Mouse (Mus musculus) lung, postnatal 36 days (tissue): Measurements from ENCODE around the gene Fcf1.

Experiments
- DNase-seq: peaks from one replicate; pipeline ENCODE4 v3.0.0; 2022; ENCODE audit warnings: mixed read lengths

Gene Fcf1

DNA sequence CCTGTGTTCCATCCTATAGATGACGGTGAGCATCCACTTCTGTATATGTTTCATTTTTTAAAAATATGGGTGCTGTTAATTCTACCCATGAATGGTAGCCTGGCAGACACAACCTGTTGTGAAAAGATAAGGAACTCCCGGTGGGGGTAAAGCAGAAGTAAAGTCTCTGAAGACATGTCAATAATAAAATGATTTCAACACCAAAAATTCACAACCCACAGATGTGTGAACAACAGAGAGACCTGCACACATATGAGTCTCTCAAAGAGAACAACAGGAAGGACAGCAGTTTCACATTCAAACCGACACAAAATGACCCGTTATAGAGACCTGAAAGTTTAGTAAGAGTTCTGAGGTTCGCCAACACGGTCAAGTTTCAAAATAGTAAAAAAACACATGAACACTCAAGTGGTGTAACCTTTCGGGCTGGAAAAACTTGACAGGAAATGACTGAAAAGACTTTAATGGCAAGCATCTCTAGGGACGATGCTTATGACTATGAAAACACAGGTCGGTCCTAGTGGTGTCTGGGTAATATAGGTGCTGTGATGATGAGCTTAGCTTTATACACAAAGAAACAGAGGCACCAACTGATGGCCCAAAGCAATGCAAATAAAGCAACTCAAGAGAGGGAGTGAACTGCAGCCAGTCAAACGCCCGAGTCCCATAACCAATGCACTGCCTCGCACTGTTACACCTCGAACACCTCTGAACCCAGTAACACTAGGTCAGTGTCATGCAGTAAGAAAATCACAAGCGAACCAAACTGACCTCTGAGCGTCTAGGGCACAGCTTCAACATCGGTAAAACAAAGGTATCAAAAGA is 1.7 kb upstream of the Fcf1 start:
- no peak for DNase-seq

DNA sequence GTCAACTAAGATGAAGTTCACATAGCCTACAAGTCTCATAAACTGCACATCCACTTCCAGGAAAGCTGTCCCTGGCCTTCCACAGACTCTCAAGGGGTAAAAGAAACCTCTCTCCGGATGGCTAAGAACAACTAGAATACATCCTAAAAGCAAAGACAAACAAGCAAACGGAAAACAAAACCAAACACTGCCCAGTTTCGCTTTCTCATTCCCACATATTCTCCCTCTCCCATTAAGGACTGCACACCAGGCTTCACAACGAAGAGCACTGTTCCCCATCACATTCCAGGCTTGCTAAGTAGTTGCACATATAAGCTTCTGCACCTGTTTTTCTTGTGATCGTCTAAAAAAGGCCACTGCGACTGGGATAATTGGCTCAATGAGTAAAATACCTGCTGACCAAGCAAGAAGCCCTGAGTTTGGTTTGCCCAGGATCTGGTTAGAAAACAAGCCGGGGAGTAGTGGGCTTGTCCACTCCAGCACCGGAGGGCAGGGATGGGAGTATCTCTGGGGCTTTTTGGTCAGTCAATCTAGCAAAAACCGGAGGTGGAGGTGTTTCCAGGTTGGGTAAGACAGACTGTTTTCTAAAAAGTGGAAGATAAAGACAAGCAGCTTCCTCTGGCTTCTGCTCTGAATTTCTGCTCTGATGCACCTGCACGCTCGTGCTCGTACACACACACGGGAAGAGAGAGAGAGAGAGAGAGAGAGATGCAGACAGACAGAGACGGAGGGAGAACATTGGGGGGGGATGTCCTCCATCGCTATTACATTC is 855 bp upstream of the Fcf1 start:
- no peak for DNase-seq

DNA sequence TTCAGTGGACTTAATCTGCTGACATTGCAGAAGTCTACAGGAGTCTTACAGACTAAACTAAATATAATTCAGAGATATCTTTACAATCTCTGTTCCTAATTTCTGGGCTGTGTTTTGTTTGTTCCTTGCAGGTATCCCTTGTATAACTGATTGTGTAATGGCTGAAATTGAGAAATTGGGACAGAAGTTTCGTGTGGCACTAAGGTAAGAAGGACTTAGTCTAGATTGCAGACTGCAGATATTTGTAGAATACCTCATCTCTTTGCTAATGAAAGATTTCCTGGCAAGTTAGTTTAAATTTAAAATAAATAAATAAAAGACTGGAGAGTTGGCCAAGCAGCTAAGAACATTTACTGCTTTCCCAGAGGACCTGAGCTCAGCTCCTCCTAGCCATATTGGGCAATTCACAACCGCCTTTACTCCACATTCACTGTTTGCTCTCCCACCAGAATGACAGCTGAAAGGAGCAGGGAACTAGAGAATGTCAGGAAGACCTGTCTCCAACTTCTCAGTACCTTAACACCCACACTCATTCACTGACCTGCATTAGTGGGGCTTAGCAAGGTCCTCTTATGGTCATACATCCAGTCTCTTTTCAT is 8.7 kb downstream of the Fcf1 start:
- no peak for DNase-seq

DNA sequence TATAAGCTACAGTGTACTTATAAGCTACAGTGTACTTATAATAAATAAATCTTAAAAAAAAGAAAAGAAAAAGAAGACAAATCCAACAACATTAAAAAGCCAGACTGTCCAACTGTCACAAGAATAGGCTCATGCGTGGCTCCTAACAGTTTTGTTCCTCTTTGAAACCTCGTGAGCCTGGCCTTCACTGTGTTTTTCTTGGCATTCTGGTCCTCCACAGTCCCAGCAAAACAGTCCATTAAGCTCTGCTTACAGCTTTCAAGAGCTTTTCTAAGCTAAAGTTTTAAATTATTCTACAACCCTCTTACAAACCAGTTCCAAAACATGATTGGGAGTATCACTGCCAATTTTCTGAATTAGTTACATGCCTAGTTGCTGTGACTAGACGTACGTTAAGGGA is 18.8 kb downstream of the Fcf1 start:
- DNase-seq: no peak

DNA sequence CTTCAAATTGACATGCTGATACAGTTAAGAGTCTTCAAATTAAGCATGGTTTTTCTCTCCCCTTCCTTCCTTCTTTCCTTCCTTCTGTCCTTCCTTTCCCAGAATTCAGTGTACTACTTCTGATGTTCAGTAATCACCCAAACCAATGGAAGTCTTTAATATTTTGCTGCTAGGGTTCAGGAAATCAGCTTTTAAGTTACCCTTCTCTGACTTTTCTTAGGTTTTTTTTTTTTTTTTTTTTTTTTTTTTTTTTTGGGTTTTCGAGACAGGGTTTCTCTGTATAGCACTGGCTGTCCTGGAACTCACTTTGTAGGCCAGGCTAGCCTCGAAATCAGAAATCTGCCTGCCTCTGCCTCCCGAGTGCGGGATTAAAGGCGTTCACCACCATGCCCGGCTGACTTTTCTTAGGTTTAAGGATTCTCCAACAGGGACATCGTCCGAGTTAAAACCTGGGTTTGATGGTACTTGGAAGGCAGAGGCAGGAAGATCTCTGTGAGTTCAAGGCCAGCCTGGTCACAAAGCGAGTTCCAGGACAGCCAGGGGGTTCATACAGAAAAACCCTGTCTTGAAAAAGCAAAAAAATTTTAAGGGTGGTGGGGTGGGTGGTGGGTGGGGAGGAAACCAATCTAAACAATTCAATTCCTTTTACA is 24.5 kb downstream of the Fcf1 start:
- no peak for DNase-seq

DNA sequence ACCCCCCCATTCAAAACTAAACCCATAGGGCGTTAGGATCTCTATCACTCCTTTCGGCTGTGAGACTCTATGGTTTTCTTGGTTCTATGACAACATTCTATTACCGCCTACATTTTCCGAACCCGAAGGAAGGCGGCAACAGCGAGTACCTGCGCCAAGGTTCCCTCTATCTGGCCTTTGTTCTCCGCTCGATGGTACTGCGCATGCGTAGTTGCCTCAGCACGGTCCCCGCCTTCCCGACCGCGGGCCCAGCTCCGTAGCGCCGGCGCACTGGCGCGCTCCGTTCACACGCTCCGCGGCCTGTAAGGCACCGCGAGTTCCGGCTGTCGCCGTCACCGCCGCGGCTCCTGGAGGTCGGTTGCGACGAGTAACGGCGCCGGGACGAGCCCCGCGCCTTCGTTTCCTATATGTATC is 25.4 kb downstream of the Fcf1 start, which contains the start of gene Ylpm1:
Gene Ylpm1, plus strand, starts transcription at position 239 of the 414 bp plus-strand sequence.
- peak; percentile 98 for DNase-seq

DNA sequence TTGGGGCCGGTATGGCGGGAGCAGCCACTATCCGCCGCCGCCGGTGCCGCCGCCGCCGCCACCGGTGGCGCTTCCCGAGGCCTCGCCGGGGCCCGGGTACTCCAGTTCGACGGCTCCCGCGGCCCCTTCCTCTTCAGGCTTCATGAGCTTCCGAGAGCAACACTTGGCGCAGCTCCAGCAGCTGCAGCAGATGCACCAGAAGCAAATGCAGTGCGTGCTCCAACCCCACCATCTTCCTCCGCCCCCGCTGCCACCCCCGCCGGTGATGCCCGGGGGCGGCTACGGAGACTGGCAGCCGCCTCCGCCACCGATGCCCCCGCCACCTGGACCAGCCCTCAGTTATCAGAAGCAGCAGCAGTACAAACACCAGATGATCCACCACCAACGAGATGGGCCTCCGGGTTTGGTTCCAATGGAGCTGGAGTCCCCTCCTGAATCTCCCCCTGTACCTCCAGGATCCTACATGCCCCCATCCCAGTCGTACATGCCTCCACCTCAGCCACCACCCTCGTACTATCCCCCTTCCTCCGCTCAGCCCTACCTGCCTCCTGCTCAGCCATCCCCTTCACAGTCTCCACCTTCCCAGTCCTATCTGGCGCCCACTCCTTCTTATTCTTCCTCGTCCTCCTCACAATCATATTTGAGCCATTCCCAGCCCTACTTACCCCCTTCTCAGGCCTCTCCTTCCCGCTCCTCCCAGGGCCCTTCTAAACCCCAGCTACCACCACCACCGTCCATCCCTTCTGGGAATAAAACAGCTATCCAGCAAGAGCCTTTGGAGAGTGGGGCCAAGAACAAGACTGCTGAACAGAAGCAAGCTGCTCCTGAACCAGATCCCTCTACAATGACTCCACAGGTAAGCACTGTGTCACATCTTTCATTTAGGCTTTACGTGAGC is 26.1 kb downstream of the Fcf1 start:
- DNase-seq: no peak

DNA sequence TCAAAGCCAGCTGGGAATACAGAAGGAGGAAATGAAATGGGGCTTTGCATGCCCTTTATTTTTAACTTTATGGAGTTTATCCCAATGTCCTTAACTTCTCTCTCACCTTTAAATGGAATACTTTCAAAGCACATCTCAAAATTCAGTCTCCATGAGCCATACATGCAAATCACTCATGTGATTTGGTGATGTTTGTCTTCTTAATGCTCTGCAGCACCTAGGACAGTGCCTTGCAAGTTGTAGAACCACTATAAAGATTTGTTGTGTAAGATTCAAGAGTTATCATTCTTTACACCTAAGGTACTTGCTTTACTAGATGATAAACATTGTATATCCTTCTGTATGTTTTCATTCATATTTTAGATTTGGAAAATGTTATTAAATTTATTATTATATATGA is 28.4 kb downstream of the Fcf1 start:
- no peak for DNase-seq

DNA sequence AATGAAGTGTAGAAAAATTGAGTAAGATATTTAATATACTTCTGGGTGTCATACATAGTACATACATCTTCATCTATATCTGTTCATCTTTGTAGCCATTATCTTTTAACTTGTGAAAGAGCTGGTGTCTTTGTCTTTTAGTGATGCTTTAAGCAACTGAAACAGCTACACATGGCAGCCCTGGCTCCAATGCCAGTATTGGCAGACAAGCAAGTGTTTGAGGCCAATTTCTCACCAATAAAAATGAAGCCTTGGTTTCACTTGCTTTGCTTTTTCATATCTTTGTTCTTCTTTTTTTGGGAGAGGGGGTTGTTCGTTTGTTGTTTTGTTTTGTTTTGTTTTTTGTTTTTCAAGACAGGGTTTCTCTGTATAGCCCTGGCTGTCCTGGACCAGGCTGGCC is 35.5 kb downstream of the Fcf1 start:
- DNase-seq: no peak

DNA sequence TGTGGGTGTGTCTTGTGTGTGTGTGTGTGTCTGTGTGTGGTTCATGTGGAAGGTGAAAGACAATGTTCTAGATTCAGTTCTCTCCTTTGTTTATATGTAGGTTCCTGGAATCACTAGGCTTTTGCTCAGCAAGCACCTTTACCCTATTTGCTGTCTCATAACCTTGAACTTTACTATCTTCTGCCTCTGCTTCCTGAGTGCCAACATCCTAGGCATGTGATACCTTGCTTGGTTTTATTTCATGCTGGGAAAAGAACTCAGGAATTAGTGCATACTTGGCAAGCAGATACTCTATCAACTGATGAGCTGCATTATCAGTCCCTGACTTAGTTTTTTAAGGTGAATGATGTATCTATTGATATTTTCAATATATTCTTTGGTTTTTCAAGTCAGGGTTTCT is 36.3 kb downstream of the Fcf1 start:
- no peak for DNase-seq

DNA sequence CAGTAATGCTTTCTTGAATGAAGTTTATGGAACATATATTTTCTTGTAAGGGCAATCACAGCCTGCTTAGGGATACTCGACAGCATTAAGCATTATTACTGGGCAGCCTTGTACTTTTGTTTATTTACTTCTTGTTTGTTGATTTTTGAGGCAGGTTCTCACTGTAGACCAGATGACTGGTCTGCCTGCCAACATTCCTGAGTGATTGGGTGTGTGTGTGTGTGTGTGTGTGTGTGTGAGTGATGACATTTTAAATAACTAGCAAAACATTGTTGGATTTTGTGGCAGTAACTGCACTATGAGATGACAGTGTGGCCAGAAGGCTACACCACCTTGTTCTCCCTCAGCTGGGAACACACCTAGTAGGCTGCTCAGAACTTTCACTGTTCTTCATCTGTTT is 39.1 kb downstream of the Fcf1 start:
- DNase-seq: peak; percentile 52

DNA sequence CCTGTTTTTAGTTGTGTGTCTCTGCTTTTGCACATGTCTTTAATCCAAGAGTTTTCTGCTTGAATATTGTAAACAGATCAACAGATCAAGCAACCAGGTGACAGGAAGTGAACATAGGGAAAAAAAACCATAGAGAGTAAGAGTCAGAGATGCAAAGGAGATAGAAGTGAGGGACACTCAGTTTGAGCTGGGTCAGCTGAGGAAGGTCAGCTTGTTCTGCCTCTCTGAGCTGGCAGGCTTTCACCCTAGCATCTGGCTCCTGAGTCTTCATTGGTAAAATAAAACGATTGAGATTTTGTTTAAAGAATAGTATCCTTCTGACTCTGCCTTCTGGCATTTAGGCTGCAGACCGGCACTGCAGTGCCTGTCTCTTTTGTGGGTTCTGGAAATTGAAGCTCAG is 39.8 kb downstream of the Fcf1 start:
- no peak for DNase-seq

DNA sequence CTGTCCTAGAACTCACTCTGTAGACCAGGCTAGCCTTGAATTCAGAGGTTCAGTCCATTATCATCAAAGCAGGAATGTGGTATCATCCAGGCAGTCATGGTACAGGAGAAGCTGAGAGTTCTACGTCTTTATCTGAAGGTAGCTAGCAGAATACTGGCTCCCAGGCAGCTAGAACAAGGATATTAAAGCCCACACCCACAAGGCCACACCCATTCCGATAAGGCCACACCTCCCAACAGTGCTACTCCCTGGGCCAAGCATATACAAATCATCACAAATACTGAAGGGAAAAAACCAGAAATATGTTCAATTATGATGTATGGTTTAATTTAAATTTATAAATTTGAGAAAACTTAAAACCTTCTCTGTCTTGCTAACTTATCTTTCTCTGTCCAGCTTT is 41.5 kb downstream of the Fcf1 start:
- DNase-seq: no peak

DNA sequence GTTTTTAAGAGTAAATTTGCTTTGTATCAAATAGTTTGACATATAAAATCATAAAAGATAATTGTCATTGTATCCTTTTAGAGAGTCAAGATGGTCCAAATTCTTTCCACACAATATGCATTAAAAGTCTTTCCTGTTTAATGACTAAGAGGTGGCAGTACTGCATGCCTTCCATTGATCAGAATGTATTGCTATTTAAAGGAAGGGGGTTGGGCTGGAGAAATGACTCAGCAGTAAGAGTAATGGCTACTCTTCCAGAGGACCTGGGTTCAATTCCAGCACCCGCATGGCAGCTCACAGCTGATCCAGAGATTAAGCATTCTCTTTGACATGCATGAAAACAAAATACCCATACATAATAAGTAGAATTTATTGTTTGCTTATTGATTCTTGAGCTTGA is 51.4 kb downstream of the Fcf1 start:
- DNase-seq: no peak

DNA sequence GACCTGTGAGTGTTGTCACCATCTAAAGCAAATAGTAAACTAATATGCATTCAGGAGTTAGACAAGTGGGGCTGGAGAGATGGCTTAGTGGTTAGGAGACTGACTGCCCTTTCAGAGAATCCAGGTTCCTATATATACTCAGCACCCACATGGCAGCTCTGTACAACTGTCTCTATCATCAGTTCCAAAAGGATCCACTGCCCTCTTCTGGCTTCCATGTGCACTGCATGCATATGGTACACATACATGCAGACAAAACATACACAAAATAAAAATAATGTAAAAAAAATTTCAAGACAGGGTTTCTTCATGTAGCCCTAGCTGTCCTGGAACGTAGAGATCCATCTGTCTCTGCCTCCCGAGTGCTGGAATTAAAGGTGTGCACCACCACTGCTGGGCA is 62.0 kb downstream of the Fcf1 start:
- peak; percentile 51 for DNase-seq
